Mouse (Mus musculus): Measurements from ENCODE around the gene Rack1. TPM values are rescaled to one million over a fixed set of nuclear protein-coding genes. Genes with fewer than 3 reads are reported as not detected.
"Not testable (repeated sequence)": the region's sequence is repeated elsewhere in the genome, so short reads cannot be mapped to it uniquely, and the experiment has no call there.

Rack1 gene
- polyA plus RNA-seq, 1 experiment, result 2,993 TPM

DNA sequence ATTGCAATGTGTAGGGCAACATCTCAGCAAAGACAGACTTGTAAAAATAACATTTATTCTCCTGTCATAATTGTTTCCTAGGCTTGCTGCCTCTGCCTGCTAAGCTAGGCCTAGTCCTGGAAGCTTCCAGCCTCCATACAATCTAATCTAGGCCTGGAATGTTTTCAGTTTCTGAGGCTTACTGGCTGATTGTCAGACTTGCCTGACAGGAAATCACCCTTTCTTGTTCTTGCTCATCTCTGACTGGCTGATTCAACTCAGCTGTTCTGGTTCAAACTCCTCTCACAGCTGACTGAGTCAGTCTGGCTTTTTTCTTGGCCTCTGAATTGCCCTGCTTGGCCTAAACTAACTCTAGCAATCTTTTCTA lies 20.2 kb downstream of the Rack1 start:
- Histone ChIP-seq H3K27me3 (ENCODE audit: control insufficient read depth, insufficient read depth, insufficient read length) (no peaks in the 10 kb centered on the region), H3K4me2 (ENCODE audit: low read depth) (peak overlapping the region; percentile 37), H3K79me2 (ENCODE audit: control insufficient read depth, insufficient read depth) (peaks cover 13% of the 10 kb centered on the region), H3K36me3 (ENCODE audit: control insufficient read depth, insufficient read depth) (no peaks in the 10 kb centered on the region), H3K4me3 (no peak overlapping the region), H3ac (ENCODE audit: control insufficient read depth, insufficient read length) (no peak overlapping the region)
- TF ChIP-seq MYOD1 (IDR thresholded peaks at IDR 0.05; ENCODE audit: control insufficient read depth in 1 of 3, insufficient read length in 2 of 3, low read depth in 2 of 3), result peak in 1 of 3 experiments; percentile 68
- peak; percentile 34 for TF ChIP-seq USF1 (IDR thresholded peaks at IDR 0.05; ENCODE audit: low read depth)
- no peak for TF ChIP-seq SRF (IDR thresholded peaks at IDR 0.05; ENCODE audit: control insufficient read depth, insufficient read length, low read depth)
- 0 out of 2 replicates have a peak, but pooled peaks have one; percentile 24 for TF ChIP-seq CEBPB (IDR thresholded peaks at IDR 0.05; ENCODE audit: insufficient read depth, poor library complexity, severe bottlenecking)
- no peak for TF ChIP-seq TCF12 (IDR thresholded peaks at IDR 0.05; ENCODE audit: insufficient read depth, poor library complexity, severe bottlenecking)

DNA sequence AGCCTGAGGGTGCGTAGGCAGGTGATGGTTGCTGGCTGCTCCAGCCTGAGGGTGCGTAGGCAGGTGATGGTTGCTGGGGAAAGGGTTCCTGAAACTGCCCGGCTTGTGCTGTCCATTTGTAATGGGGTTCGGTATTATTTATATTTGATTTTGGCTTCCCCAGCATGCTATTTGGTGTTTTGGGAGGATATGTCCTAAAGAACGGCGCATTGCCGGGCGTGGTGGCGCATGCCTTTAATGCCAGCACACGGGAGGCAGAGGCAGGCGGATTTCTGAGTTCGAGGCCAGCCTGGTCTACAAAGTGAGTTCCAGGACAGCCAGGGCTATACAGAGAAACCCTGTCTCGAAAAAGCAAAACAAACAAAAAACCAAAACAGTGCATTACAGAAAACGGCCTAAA lies 21.2 kb downstream of the Rack1 start:
- not testable (repeated sequence) for H3K27me3 ChIP-seq (ENCODE audit: control insufficient read depth, insufficient read depth, insufficient read length); H3K4me2 ChIP-seq (ENCODE audit: low read depth); H3ac ChIP-seq (ENCODE audit: control insufficient read depth, insufficient read length); H3K4me3 ChIP-seq; H3K36me3 ChIP-seq (ENCODE audit: control insufficient read depth, insufficient read depth); H3K79me2 ChIP-seq (ENCODE audit: control insufficient read depth, insufficient read depth)

DNA sequence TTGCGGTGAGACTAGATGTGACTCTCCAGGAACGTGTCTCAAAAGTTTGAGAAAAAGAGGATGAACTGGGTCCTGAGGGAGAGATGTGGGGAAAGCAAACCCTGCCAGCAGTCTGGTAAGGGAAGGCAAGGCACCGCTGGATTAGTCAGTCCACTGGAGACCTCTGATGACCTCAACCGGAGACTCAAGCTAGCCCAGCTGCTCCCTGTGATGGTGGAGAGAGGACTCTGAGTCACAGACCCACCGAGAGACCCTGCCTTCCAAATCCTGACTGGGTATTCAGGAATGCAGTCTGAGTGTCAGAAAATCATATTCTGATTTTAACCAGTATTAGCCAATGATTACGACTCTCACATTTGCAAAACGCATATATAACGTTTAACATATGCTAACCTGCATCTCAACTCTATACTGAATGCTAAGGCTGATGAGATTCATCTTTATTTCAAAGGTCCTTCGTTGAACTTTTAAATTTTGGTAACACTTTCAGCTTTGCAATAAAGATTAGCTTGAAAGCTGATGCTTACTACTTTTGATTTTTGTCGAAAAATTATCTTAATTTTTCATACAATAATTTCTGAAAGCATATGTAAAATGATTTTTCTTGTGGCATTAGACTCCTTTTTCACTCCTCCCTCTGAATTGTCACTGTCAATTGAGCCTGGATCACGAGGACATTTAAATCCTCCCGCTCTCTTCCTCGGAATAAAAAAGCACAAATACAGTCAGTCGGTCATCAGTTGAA lies 22.8 kb downstream of the Rack1 start:
- Histone ChIP-seq H3K79me2 (ENCODE audit: control insufficient read depth, insufficient read depth) (no peaks in the 10 kb centered on the region), H3K4me3 (no peak overlapping the region)
- TF ChIP-seq POLR2A (IDR thresholded peaks at IDR 0.05; ENCODE audit: insufficient read length, low read depth), result no peak
- TF ChIP-seq MYOG (IDR thresholded peaks at IDR 0.05; ENCODE audit: control insufficient read depth in 1 of 3, insufficient read depth in 1 of 3, insufficient read length in 2 of 3, low read depth in 2 of 3), result no peak
- TF ChIP-seq TCF3 (IDR thresholded peaks at IDR 0.05; ENCODE audit: insufficient read length, low read depth), result no peak
- no peak for TF ChIP-seq REST (IDR thresholded peaks at IDR 0.05; ENCODE audit: insufficient read depth, insufficient read length)
- no peak for TF ChIP-seq SRF (IDR thresholded peaks at IDR 0.05; ENCODE audit: control insufficient read depth, insufficient read length, low read depth)
- TF ChIP-seq TCF12 (IDR thresholded peaks at IDR 0.05; ENCODE audit: insufficient read depth, poor library complexity, severe bottlenecking), result no peak
- peak in 1 of 3 experiments; percentile 37 for TF ChIP-seq MYOD1 (IDR thresholded peaks at IDR 0.05; ENCODE audit: control insufficient read depth in 1 of 3, insufficient read length in 2 of 3, low read depth in 2 of 3)
- TF ChIP-seq CEBPB (IDR thresholded peaks at IDR 0.05; ENCODE audit: insufficient read depth, poor library complexity, severe bottlenecking), result no peak

DNA sequence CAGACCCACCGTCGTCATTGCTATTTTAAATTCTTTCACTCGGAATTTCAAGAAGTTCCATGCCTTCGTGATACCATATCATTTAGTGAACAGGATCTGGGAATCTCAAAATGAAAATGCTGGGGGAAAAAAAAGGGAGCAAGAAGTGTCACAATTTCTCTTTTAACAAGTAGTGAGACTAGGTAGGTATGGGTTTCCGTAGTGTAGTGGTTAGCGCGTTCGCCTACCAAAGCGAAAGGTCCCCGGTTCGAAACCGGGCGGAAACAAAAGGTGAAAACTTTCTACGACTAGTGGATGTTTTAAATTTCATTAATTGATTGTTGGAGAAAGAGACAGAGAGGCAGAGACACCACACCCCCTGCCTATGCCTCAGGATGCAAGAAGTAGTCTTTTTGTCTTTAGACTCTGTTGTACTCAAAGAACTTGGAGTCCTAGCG lies 23.4 kb downstream of the Rack1 start:
- H3K4me3 ChIP-seq, result no peak overlapping the region
- H3ac ChIP-seq (ENCODE audit: control insufficient read depth, insufficient read length), result no peak overlapping the region
- TF ChIP-seq REST (IDR thresholded peaks at IDR 0.05; ENCODE audit: insufficient read depth, insufficient read length) (no peak), POLR2A (IDR thresholded peaks at IDR 0.05; ENCODE audit: insufficient read length, low read depth) (no peak), SRF (IDR thresholded peaks at IDR 0.05; ENCODE audit: control insufficient read depth, insufficient read length, low read depth) (no peak), USF1 (IDR thresholded peaks at IDR 0.05; ENCODE audit: low read depth) (no peak), POLR2AphosphoS2 (IDR thresholded peaks at IDR 0.05; ENCODE audit: insufficient read length, low read depth) (no peak), MAX (IDR thresholded peaks at IDR 0.05; ENCODE audit: low read depth) (no peak), TCF12 (IDR thresholded peaks at IDR 0.05; ENCODE audit: insufficient read depth, poor library complexity, severe bottlenecking) (no peak), MYOG (IDR thresholded peaks at IDR 0.05; ENCODE audit: control insufficient read depth in 1 of 3, insufficient read depth in 1 of 3, insufficient read length in 2 of 3, low read depth in 2 of 3) (no peak), CEBPB (IDR thresholded peaks at IDR 0.05; ENCODE audit: insufficient read depth, poor library complexity, severe bottlenecking) (no peak), E2F4 (IDR thresholded peaks at IDR 0.05; ENCODE audit: insufficient read depth) (no peak), TCF3 (IDR thresholded peaks at IDR 0.05; ENCODE audit: insufficient read length, low read depth) (no peak), MYOD1 (IDR thresholded peaks at IDR 0.05; ENCODE audit: control insufficient read depth in 1 of 3, insufficient read length in 2 of 3, low read depth in 2 of 3) (no peak)
- no peaks in the 10 kb centered on the region for H3K27me3 ChIP-seq (ENCODE audit: control insufficient read depth, insufficient read depth, insufficient read length)
- H3K79me2 ChIP-seq (ENCODE audit: control insufficient read depth, insufficient read depth), result no peaks in the 10 kb centered on the region
- H3K4me2 ChIP-seq (ENCODE audit: low read depth), result peak overlapping the region; percentile 44
- no peaks in the 10 kb centered on the region for H3K36me3 ChIP-seq (ENCODE audit: control insufficient read depth, insufficient read depth)

More for the DNA sequence above, 22.8 kb downstream of the Rack1 start:
- peak overlapping the region; percentile 44 for H3K4me2 ChIP-seq (ENCODE audit: low read depth)
- H3K36me3 ChIP-seq (ENCODE audit: control insufficient read depth, insufficient read depth), result no peaks in the 10 kb centered on the region
- no peak overlapping the region for H3ac ChIP-seq (ENCODE audit: control insufficient read depth, insufficient read length)
- no peaks in the 10 kb centered on the region for H3K27me3 ChIP-seq (ENCODE audit: control insufficient read depth, insufficient read depth, insufficient read length)

DNA sequence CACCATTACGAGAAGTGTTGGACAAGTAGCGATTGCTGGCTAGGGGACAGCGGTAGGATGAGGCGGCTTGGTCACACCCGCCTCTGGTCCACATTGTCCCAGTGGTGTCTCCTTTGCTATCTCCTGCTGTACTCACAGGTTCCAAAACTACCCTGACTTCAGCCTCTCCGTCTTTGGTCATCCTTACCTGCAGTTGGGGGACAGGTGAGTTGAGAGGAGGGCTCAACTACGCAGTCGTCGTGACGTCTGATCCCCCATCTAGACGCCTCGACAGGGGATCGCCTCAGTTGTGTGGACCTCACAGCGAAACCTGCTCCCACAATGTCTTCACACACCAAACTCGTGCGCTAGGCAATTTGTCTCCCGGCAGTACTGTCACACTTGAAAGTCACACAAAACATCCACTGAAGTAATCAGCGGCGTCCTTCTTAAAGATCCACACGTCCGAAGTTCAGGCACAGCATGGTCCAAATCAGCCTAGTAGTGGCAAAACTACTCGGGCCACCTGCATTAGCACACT lies 24.2 kb downstream of the Rack1 start:
- Histone ChIP-seq H3K36me3 (ENCODE audit: control insufficient read depth, insufficient read depth) (no peaks in the 10 kb centered on the region), H3K4me3 (no peak overlapping the region), H3K4me2 (ENCODE audit: low read depth) (no peak overlapping the region), H3ac (ENCODE audit: control insufficient read depth, insufficient read length) (no peak overlapping the region), H3K27me3 (ENCODE audit: control insufficient read depth, insufficient read depth, insufficient read length) (no peaks in the 10 kb centered on the region), H3K79me2 (ENCODE audit: control insufficient read depth, insufficient read depth) (no peaks in the 10 kb centered on the region)
- TF ChIP-seq SRF (IDR thresholded peaks at IDR 0.05; ENCODE audit: control insufficient read depth, insufficient read length, low read depth), result no peak
- no peak for TF ChIP-seq MYOD1 (IDR thresholded peaks at IDR 0.05; ENCODE audit: control insufficient read depth in 1 of 3, insufficient read length in 2 of 3, low read depth in 2 of 3)
- no peak for TF ChIP-seq E2F4 (IDR thresholded peaks at IDR 0.05; ENCODE audit: insufficient read depth)
- no peak for TF ChIP-seq TCF12 (IDR thresholded peaks at IDR 0.05; ENCODE audit: insufficient read depth, poor library complexity, severe bottlenecking)
- no peak for TF ChIP-seq CEBPB (IDR thresholded peaks at IDR 0.05; ENCODE audit: insufficient read depth, poor library complexity, severe bottlenecking)
- TF ChIP-seq MYOG (IDR thresholded peaks at IDR 0.05; ENCODE audit: control insufficient read depth in 1 of 3, insufficient read depth in 1 of 3, insufficient read length in 2 of 3, low read depth in 2 of 3), result no peak
- no peak for TF ChIP-seq TCF3 (IDR thresholded peaks at IDR 0.05; ENCODE audit: insufficient read length, low read depth)
- no peak for TF ChIP-seq REST (IDR thresholded peaks at IDR 0.05; ENCODE audit: insufficient read depth, insufficient read length)
- TF ChIP-seq USF1 (IDR thresholded peaks at IDR 0.05; ENCODE audit: low read depth), result no peak
- TF ChIP-seq MAX (IDR thresholded peaks at IDR 0.05; ENCODE audit: low read depth), result no peak
- no peak for TF ChIP-seq POLR2AphosphoS2 (IDR thresholded peaks at IDR 0.05; ENCODE audit: insufficient read length, low read depth)
- no peak for TF ChIP-seq POLR2A (IDR thresholded peaks at IDR 0.05; ENCODE audit: insufficient read length, low read depth)

DNA sequence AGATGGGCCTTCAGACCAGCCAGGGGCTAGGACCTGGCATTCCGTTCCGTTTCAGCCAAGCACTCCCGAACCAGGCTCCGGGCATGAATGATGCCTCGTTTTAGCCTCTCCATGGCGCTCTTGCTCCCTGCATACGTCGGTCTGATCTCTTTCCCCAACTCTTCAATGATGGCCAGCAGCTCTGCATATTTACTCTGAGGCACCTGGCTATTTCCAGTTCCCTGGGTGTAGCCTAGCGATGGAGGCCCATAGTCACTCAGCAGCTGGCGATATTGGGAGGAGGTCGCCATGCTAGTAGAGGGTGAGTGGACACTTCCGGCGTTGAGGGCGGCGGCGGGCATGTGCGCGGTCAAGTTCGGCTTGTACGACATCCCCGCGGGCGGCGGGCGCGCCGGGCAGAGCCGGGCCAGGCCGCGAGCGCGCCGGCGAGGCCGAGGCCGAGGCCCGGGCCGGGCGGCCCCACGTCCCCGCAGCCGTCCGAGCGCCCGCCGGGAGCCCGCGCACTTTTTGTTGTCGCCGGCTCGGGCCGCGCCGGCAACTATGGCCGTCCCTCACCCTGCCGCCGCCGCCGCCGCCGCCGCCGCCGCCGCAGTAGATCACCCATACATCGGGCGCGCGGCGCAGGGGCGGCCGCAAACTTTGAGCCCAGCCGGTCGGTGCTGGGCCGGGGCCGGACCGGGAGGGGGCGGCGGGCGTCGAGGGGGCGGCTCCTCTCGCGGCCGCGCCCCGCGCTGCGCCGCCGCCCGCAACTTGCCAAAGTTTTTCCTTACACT lies 26.0 kb downstream of the Rack1 start, which contains the start of the genes Trim7 and Gm12184:
Trim7 (plus strand) TSS at position 162 of the 773 bp plus-strand sequence.
Gm12184 (minus strand) TSS at position 677 of the 773 bp plus-strand sequence.
- H3K36me3 ChIP-seq (ENCODE audit: control insufficient read depth, insufficient read depth); H3K27me3 ChIP-seq (ENCODE audit: control insufficient read depth, insufficient read depth, insufficient read length); H3K79me2 ChIP-seq (ENCODE audit: control insufficient read depth, insufficient read depth); H3ac ChIP-seq (ENCODE audit: control insufficient read depth, insufficient read length): not testable (repeated sequence)
- peak within 1 kb of the TSS; percentile 28 for H3K4me3 ChIP-seq
- peak within 1 kb of the TSS; percentile 58 for H3K4me2 ChIP-seq (ENCODE audit: low read depth)

All from myocyte (in vitro differentiated cells).